Mouse (Mus musculus): ENCODE measurements around the gene Entpd2. TPM values are rescaled to one million over a fixed set of nuclear protein-coding genes. Genes with fewer than 3 reads are reported as not detected.

Gene Entpd2
- total RNA-seq, 2 experiments from 2014 or later = 11.5 to 13.1 TPM

DNA sequence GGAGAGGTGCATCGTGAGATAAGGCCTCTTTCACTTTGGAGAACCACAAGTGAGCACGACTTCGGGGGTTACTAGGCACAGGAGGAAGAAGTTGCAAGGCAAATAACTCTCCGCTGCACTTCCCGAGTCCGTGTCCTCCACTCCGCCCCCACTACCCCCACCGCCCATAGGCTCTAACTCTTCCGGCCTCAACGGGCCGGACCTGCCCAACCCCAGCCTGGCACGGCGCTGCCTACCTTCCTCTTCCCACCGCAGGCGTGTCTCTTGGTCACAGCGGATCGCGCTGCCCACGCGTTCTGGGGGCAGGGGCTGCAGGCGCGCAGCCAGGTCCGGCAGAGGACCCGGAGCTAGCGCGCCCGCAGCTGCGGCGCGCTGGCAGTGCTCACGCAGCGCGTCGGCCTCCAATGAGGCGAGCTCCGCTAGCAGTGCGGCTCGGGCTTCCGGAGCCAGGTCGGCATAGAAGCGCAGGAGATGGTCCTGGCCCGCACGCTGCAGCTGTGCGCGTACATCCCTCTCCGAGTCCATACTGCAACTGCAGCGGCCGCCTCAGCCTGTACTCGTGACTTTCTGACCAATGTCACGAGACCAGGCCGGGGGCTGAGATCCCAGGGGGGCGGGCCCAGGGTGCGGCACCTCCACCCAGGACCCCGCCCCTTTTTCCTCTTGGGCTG lies 30.4 kb upstream of the Entpd2 start, which contains the start of gene Uap1l1:
Gene Uap1l1, minus strand, starts transcription at position 592 of the 671 bp plus-strand sequence.
- no peak for TF ChIP-seq CTCF (IDR thresholded peaks at IDR 0.05)
- Histone ChIP-seq H3K27ac (peak within 1 kb of the TSS; percentile 87), H3K4me3 (peak within 1 kb of the TSS; percentile 80)
- peak; percentile 57 to 70 for DNase-seq (ENCODE audit: extremely low spot score in 1 of 2, low spot score in 2 of 2)
- intact Hi-C loops (cut with DNase I) = no loop called here

DNA sequence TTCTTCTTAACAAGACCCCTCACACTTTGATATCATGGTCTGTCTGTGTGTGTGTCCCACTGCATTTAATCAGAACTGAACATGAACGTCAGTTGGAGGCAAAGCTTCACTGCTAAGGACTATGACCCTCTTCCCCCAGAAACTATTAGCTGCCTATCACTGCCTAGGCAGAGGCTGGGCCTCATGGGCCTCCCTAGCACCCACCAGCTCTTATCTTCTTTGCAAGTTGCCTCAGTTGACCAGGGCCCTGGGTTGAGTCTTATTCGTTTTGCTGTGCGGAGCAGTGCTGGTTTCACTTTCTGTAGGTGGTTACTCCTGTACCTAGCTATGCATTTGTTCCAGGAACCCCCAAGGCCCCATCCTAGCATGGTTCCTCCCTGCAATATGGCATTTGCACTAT lies 25.7 kb upstream of the Entpd2 start:
- DNase-seq (ENCODE audit: extremely low spot score in 1 of 2, low spot score in 2 of 2) = no peak
- intact Hi-C loops (cut with DNase I) = no loop called here
- Histone ChIP-seq H3K4me3 (no peak overlapping the region), H3K27ac (no peak overlapping the region)
- no peak for TF ChIP-seq CTCF (IDR thresholded peaks at IDR 0.05)

DNA sequence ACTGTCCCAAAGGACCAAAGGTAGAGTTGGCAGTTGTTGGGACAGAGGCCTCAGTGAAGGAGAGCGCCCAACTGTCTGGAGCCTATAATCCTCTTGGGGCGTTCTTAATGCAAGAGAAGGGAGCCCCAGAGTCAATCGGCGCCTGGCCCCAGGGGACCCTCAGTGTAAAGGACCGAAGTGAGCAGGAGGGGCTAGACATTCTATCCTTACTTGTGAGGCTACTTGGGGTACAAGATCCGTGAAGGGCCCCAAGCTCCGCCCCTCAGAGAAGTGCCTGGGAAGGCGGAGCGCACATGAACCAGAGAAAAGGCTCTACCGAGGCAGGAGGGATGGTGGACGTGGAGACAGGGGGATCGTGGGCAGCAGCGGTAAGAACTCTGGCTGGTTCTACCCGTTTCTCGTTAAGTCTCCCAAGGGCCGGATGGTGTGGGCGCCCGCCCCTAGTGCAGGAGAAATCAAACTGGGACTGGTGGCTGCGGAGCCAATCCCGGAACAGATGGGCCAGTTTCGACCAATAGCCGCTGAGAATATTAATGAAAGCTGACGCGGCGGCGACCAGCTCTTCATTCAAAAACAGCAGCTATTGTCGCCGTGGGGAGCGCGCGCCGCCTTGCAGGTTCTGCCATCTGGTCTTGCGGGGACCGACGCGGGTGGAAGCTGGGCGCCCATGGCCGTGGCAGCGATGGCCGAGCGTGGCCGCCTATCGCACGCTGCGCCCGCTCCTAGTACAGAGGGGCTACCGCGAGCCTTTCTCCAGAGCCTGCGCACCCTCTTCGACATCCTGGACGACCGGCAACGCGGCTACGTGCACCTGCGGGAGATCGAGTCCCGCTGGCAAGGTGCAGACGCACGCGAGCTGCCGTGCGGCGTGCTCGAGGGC lies 23.7 kb upstream of the Entpd2 start, which contains the start of gene Sapcd2:
Gene Sapcd2, plus strand, starts transcription at position 558 of the 880 bp plus-strand sequence.
- TF ChIP-seq CTCF (IDR thresholded peaks at IDR 0.05) = no peak; the same call in 1 of the 2 replicates
- intact Hi-C loops (cut with DNase I) = loop anchor here (2.0 kb wide), 1 partner anchor 31 kb away; no protein-coding TSS in a partner anchor
- Histone ChIP-seq H3K27ac (peak within 1 kb of the TSS; percentile 32; the same call in 1 of the 2 replicates), H3K4me3 (peak within 1 kb of the TSS; percentile 52)
- DNase-seq (ENCODE audit: extremely low spot score in 1 of 2, low spot score in 2 of 2) = peak; percentile 85 to 88

DNA sequence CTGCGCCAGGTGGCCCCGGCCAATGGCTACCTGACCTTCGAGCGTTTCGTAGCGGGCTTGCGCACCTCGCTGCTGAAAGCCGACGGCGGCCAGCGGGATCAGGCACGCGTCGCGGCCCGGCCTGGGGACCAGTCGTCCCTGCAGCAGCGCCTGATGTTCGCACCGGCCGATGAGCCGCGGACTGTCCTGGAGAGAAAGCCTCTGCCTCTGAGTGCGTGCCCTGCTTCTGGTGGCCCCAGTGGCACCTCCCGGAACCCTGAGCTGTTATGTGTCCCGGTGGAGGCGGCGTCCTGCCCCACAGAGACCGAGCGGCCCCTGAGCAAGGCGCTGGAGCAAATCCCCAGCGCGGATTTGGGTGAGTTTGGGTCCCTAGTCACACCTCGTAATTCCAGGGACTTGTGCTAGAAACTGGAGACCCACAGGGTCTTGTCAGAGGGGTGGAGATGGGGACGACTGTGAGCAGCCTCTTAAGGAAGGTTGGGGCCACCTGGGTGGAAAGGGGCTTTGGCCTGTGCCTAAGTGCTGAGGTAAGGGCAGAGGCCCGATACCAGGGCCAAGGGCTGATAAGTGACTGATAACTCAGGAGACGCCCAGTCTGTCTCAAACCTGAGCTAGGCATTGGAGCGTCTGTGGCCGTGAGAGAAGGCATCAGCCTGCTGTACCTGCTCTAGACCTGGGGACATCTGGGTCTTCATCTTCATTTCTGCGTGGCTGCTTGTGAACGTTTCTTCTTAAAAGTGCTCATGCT lies 22.9 kb upstream of the Entpd2 start:
- intact Hi-C loops (cut with DNase I) = loop anchor here (2.0 kb wide), 1 partner anchor 30 kb away; no protein-coding TSS in a partner anchor
- no peak for TF ChIP-seq CTCF (IDR thresholded peaks at IDR 0.05)
- no peak for DNase-seq (ENCODE audit: extremely low spot score in 1 of 2, low spot score in 2 of 2)
- Histone ChIP-seq H3K4me3 (peak overlapping the region; percentile 52), H3K27ac (no peak overlapping the region)

GRCm38 (mm10) chr2:25373431-25373830 lies 22.2 kb upstream of the Entpd2 start:
- intact Hi-C loops (cut with DNase I) = loop anchor here (2.0 kb wide), 1 partner anchor 29 kb away; no protein-coding TSS in a partner anchor
- H3K27ac ChIP-seq = no peak overlapping the region
- DNase-seq (ENCODE audit: extremely low spot score in 1 of 2, low spot score in 2 of 2) = no peak
- no peak for TF ChIP-seq CTCF (IDR thresholded peaks at IDR 0.05)
- H3K4me3 ChIP-seq = no peak overlapping the region

GRCm38 (mm10) chr2:25376589-25376988 lies 19.1 kb upstream of the Entpd2 start:
- H3K27ac ChIP-seq = no peak overlapping the region
- intact Hi-C loops (cut with DNase I) = loop anchor here (5.0 kb wide), 1 partner anchor 106 kb away; no protein-coding TSS in a partner anchor
- no peak overlapping the region for H3K4me3 ChIP-seq
- DNase-seq (ENCODE audit: extremely low spot score in 1 of 2, low spot score in 2 of 2) = peak in 1 of 2 experiments; percentile 44
- peak; percentile 82 for TF ChIP-seq CTCF (IDR thresholded peaks at IDR 0.05)

DNA sequence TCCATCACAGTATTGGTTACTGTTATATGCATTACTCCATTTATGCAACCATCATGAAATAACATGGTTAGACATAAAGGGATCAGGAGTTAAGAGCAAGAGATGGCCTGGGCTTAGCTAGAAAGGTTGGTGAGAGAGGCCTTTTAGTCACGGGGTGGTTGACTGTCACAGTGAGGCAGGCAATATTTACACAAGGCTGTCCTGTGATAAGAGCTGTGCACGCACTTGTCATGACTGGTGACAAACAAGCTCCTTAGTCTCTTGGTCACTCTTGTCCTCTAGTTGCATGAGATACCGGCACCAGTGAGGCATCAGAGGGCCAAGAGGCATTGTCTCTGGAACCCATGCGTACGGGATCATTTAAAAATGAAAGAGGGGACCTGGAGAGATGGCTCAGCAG lies 11.2 kb upstream of the Entpd2 start:
- DNase-seq (ENCODE audit: extremely low spot score in 1 of 2, low spot score in 2 of 2) = no peak
- no peak overlapping the region for H3K4me3 ChIP-seq
- no peak overlapping the region for H3K27ac ChIP-seq
- intact Hi-C loops (cut with DNase I) = no loop called here
- TF ChIP-seq CTCF (IDR thresholded peaks at IDR 0.05) = no peak

DNA sequence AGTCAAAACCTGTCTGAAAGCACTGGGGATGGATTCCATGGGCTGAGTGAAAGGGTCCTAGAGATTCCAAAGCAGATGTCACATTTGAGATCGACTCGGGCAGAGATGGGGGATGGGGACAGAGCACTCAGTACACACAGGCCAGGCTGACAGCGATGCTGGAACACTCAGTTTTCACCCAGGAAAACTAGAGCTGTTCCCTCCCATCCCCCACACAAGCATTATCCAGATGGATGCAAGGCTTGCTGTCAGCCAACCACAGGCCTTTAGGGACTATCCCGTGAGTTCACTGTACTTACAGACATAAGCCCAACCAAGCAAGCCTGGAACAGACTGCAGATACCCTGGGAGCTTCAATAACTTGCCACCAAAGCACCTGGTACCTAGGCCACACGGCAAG lies 4.4 kb upstream of the Entpd2 start:
- TF ChIP-seq CTCF (IDR thresholded peaks at IDR 0.05) = no peak
- H3K4me3 ChIP-seq = no peak overlapping the region
- no peak overlapping the region for H3K27ac ChIP-seq
- no peak for DNase-seq (ENCODE audit: extremely low spot score in 1 of 2, low spot score in 2 of 2)
- intact Hi-C loops (cut with DNase I) = no loop called here

- DNase-seq (ENCODE audit: extremely low spot score in 1 of 2, low spot score in 2 of 2) = no peak
- no peak overlapping the region; the same call in 1 of the 2 replicates for H3K27ac ChIP-seq
- H3K4me3 ChIP-seq = no peak overlapping the region
- intact Hi-C loops (cut with DNase I) = no loop called here
- TF ChIP-seq CTCF (IDR thresholded peaks at IDR 0.05) = no peak
Observed at GRCm38 (mm10) chr2:25394281-25395221, 1.1 kb upstream of the Entpd2 start.

GRCm38 (mm10) chr2:25396597-25396983 lies 916 bp downstream of the Entpd2 start:
- intact Hi-C loops (cut with DNase I) = no loop called here
- TF ChIP-seq CTCF (IDR thresholded peaks at IDR 0.05) = no peak
- no peak for DNase-seq (ENCODE audit: extremely low spot score in 1 of 2, low spot score in 2 of 2)
- H3K27ac ChIP-seq = peak overlapping the region; percentile 72; the same call in 1 of the 2 replicates
- peak overlapping the region; percentile 40 for H3K4me3 ChIP-seq

Data from left cerebral cortex, adult 2 months (tissue).